Mouse (Mus musculus): ENCODE results near the gene Irf2bp2. TPM values are rescaled to one million over a fixed set of nuclear protein-coding genes. Genes with fewer than 3 reads are reported as not detected.

Irf2bp2 gene
- 22.5 TPM for polyA plus RNA-seq (2014; fragmentation: Illumina TruSeq; extraction: RNeasy Lipid Tissue Mini Kit (QIAGEN cat#74804); ENCODE audit: insufficient read depth, low read depth, low replicate concordance)

GRCm38 (mm10) chr8:126593889-126594480 lies at the start of gene Irf2bp2:
Irf2bp2 (minus strand) TSS chr8:126593986.

Other genes starting within 250 kb of the Irf2bp2 start
- 28.6 TPM for gene Coa6, start 171.5 kb downstream of the Irf2bp2 start, polyA plus RNA-seq (2014; fragmentation: Illumina TruSeq; extraction: RNeasy Lipid Tissue Mini Kit (QIAGEN cat#74804); ENCODE audit: insufficient read depth, low read depth, low replicate concordance)
- gene Tarbp1, start 118.9 kb downstream of the Irf2bp2 start, polyA plus RNA-seq (2014; fragmentation: Illumina TruSeq; extraction: RNeasy Lipid Tissue Mini Kit (QIAGEN cat#74804); ENCODE audit: insufficient read depth, low read depth, low replicate concordance) = 1.5 TPM

Data from lung, adult 10 weeks (tissue).